Mouse (Mus musculus): Measurements from ENCODE around the gene Vmn2r85.
"Not testable (repeated sequence)": the region's sequence is repeated elsewhere in the genome, so short reads cannot be mapped to it uniquely, and the experiment has no call there.

GRCm38 (mm10) chr10:130416352-130416751, 13.2 kb downstream of the Vmn2r85 start:
- not testable (repeated sequence) for TF ChIP-seq CTCF (IDR thresholded peaks at IDR 0.05; ENCODE audit: extremely low read depth, insufficient read depth, insufficient read length, insufficient replicate concordance); POLR2A (IDR thresholded peaks at IDR 0.05; ENCODE audit: low read depth, low read length)
